Comparison of ENCODE assay signal across 8 mouse cellular contexts in the genomic region with DNA sequence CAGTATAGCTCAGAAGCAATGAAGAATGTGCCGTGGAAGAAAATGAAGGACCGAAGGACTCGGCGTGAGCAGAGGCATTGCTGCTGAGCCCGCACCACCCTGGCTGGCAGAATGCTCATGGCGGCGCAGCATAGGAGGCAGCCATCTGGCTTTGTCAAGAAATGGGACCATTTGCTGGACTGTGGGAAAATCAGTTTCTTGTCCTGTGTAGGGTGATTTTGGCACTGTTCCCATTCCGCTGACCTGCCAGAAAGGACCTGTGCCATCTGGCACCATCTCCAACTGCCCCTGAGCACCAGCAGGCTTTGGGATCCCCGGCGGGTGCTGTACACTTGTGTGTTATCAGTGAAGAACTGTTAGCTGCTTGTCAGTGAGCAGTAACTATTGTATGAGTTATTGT. TPM values are rescaled to one million over a fixed set of nuclear protein-coding genes. Genes with fewer than 3 reads are reported as not detected.
DNase-seq lines count a peak whose midpoint lies in the region; TF ChIP-seq lines count a peak whose summit lies in the region.

No protein-coding gene starts in this region.

- H3K4me3 ChIP-seq in kidney, adult 2 months (ENCODE audit: insufficient read depth, low read depth, low read length): no peak overlapping the region
- H3K4me3 ChIP-seq in macrophage (ENCODE audit: inconsistent target): no peak overlapping the region

- no peaks in the 10 kb centered on the region for H3K27me3 ChIP-seq in kidney, adult 2 months (replicated peaks; ENCODE audit: control insufficient read depth, insufficient read depth, low read length)

- DNase-seq in adrenal gland, postnatal 10 days: peak; percentile 72
- no peak for DNase-seq in adrenal gland, postnatal 4 days (ENCODE audit: low spot score in 2 of 2)
- DNase-seq in right cerebral cortex, postnatal 14 days: peak; percentile 22
- DNase-seq in right cerebral cortex, adult 2 months (ENCODE audit: low spot score in 2 of 2): no peak
- DNase-seq in kidney, adult 2 months: peak; percentile 78
- no peak for DNase-seq in urinary bladder, postnatal 14 days (ENCODE audit: low spot score)
- DNase-seq in spleen, postnatal 14 days (ENCODE audit: low spot score in 2 of 2): no peak

- H3K36me3 ChIP-seq in kidney, adult 2 months (ENCODE audit: control insufficient read depth, insufficient read depth, low read length): peaks cover 7% of the 10 kb centered on the region; the same call in 1 of the 2 replicates
- H3K36me3 ChIP-seq in macrophage (ENCODE audit: inconsistent target): no peaks in the 10 kb centered on the region; the same call in 1 of the 2 replicates

- peak overlapping the region; percentile 90 for H3K27ac ChIP-seq in kidney, adult 2 months (ENCODE audit: insufficient read depth, low read depth, low read length)
- peak overlapping the region; percentile 47; the same call in 1 of the 2 replicates for H3K27ac ChIP-seq in macrophage

- WGBS in kidney, adult 2 months: 53% methylated on average over 10 of the region's 10 CpGs
- 95% methylated on average over 7 of the region's 10 CpGs for WGBS in macrophage (ENCODE audit: missing documents)

- peaks cover 45% of the 10 kb centered on the region for H3K4me1 ChIP-seq in kidney, adult 2 months (ENCODE audit: control insufficient read depth, insufficient read depth, low read length)

- TF ChIP-seq POLR2A in kidney, adult 2 months (IDR thresholded peaks at IDR 0.05; ENCODE audit: low read depth, low read length): no peak

- H3K79me2 ChIP-seq in macrophage (ENCODE audit: inconsistent target): no peaks in the 10 kb centered on the region

- TF ChIP-seq CTCF in kidney, adult 2 months (conservative IDR thresholded peaks at IDR 0.05; ENCODE audit: insufficient read depth, insufficient read length, low read depth, low read length): no peak

RNA-seq across cellular contexts. Expression of a gene that starts 52.8 kb away (rescaled TPM):
- total RNA-seq in adrenal gland, postnatal 10 days (2021): 10 to 100 TPM; 21.2 to 21.9 TPM
- total RNA-seq in adrenal gland, postnatal 4 days (2021): 10 to 100 TPM; 36.2 to 38.5 TPM
- polyA plus RNA-seq in kidney, adult 2 months (2012; rRNA removed): 25.0 and 29.7 TPM in 2 replicates
- 10 to 100 TPM in 25 of 26 experiments, 1 to 10 TPM in 1; 9.6 to 27.3 (median 18.4) TPM for total RNA-seq in macrophage (2018; cell fraction: chromatin; rRNA removed)
- 10 to 100 TPM in 18 of 26 experiments, 1 to 10 TPM in 8; 8.3 to 16.7 (median 11.0) TPM for total RNA-seq in macrophage (2018; cell fraction: cytosol; rRNA removed)
- 10 to 100 TPM; 10.9 to 25.2 (median 16.2) TPM for total RNA-seq in macrophage (2018; cell fraction: nucleus; rRNA removed)
- 7.8 to 17.9 TPM (median 9.2 TPM) in 3 replicates for polyA plus RNA-seq in macrophage (2018)

RNA-seq across cellular contexts. Expression of a gene that starts 55.6 kb away (rescaled TPM):
- total RNA-seq in adrenal gland, postnatal 10 days (2021): 10 to 100 TPM; 79.3 to 94.3 TPM
- 10 to 100 TPM; 67.3 to 72.8 TPM for total RNA-seq in adrenal gland, postnatal 4 days (2021)
- polyA plus RNA-seq in kidney, adult 2 months (2012; rRNA removed): 31.7 and 33.0 TPM in 2 replicates
- total RNA-seq in macrophage (2018; cell fraction: chromatin; rRNA removed): 100 to 1,000 TPM in 21 of 26 experiments, 10 to 100 TPM in 5; 84.5 to 828 (median 165) TPM
- total RNA-seq in macrophage (2018; cell fraction: cytosol; rRNA removed): 100 to 1,000 TPM in 25 of 26 experiments, 10 to 100 TPM in 1; 96.0 to 197 (median 120) TPM
- total RNA-seq in macrophage (2018; cell fraction: nucleus; rRNA removed): 100 to 1,000 TPM in 17 of 26 experiments, 10 to 100 TPM in 9; 65.4 to 316 (median 105) TPM
- 94.4 to 189 TPM (median 167 TPM) in 3 replicates for polyA plus RNA-seq in macrophage (2018)

Comparison
In these comparisons a context has a peak if more than half of its experiments do, and no peak if none do; other contexts are left out.
1. DNase-seq: peak in adrenal gland, postnatal 10 days (single experiment), right cerebral cortex, postnatal 14 days (single experiment) and kidney, adult 2 months (single experiment); none in adrenal gland, postnatal 4 days (0 of 2), right cerebral cortex, adult 2 months (0 of 2), urinary bladder, postnatal 14 days (single experiment) and spleen, postnatal 14 days (0 of 2).